In genomic region chr5:43845646-43846045, GRCm38 (mm10) we compare ENCODE assay signal across 15 mouse cellular contexts. TPM values are rescaled to one million over a fixed set of nuclear protein-coding genes. Genes with fewer than 3 reads are reported as not detected.
"Had no signal": no experiment of that assay in that cellular context is flagged by ENCODE, and none has a peak within 500 bp of the region (broad histone marks: within the 10 kb centered on the region; RNA-seq: fewer than 3 reads in every experiment).

No protein-coding gene starts in this region.

- H3K27ac ChIP-seq: layer of hippocampus, adult 2 months; left cerebral cortex, adult 2 months; limb, embryonic 15.5 days; liver, embryonic 12.5 days; midbrain, embryonic 15.5 days; neural tube, embryonic 12.5 days; stomach, embryonic 15.5 days had no signal

- ATAC-seq: liver, embryonic 12.5 days; midbrain, embryonic 15.5 days had no signal

- H3K4me2 ChIP-seq: limb, embryonic 15.5 days; liver, embryonic 12.5 days; lung, embryonic 14.5 days; midbrain, embryonic 11.5 days; midbrain, embryonic 15.5 days; neural tube, embryonic 12.5 days; stomach, embryonic 15.5 days had no signal

- H3K36me3 ChIP-seq: limb, embryonic 15.5 days; liver, embryonic 12.5 days; midbrain, embryonic 15.5 days; neural tube, embryonic 12.5 days; stomach, embryonic 15.5 days had no signal

- H3K4me3 ChIP-seq: layer of hippocampus, adult 2 months; left cerebral cortex, adult 2 months; limb, embryonic 15.5 days; liver, embryonic 12.5 days; megakaryocyte, embryonic 14.5 days; midbrain, embryonic 15.5 days; neural tube, embryonic 12.5 days; stomach, embryonic 15.5 days had no signal

- DNase-seq: kidney, adult 11 months; right cerebral cortex, postnatal 25 days; thymus, adult 2 months; thymus, postnatal 36 days had no signal

- H3K9me3 ChIP-seq: limb, embryonic 15.5 days; midbrain, embryonic 15.5 days; stomach, embryonic 15.5 days had no signal

- H3K9ac ChIP-seq: limb, embryonic 15.5 days; liver, embryonic 12.5 days; lung, embryonic 14.5 days; midbrain, embryonic 15.5 days; neural tube, embryonic 12.5 days; stomach, embryonic 15.5 days had no signal

- H3K4me1 ChIP-seq: limb, embryonic 15.5 days; midbrain, embryonic 15.5 days; neural tube, embryonic 12.5 days; stomach, embryonic 15.5 days had no signal

- H3K27me3 ChIP-seq: limb, embryonic 15.5 days; liver, embryonic 12.5 days; midbrain, embryonic 15.5 days; neural tube, embryonic 12.5 days; stomach, embryonic 15.5 days had no signal

RNA-seq across cellular contexts. Expression of gene Bst1, which starts 27.0 kb away (rescaled TPM):
- total RNA-seq: layer of hippocampus, adult 2 months; left cerebral cortex, adult 2 months had no signal
- polyA plus RNA-seq: limb, embryonic 11.5 days; midbrain, embryonic 11.5 days; midbrain, embryonic 15.5 days; neural tube, embryonic 12.5 days had no signal
